Mouse (Mus musculus): ENCODE measurements around the gene Coa6. TPM values are rescaled to one million over a fixed set of nuclear protein-coding genes. Genes with fewer than 3 reads are reported as not detected.

Gene Coa6
- 11.4 and 26.7 TPM in 2 replicates for polyA plus RNA-seq (2012; rRNA removed)
- polyA plus RNA-seq (2014; fragmentation: Nextera tagmentation; extraction: Ambion mirVana) = 39.5 and 39.6 TPM in 2 replicates

DNA sequence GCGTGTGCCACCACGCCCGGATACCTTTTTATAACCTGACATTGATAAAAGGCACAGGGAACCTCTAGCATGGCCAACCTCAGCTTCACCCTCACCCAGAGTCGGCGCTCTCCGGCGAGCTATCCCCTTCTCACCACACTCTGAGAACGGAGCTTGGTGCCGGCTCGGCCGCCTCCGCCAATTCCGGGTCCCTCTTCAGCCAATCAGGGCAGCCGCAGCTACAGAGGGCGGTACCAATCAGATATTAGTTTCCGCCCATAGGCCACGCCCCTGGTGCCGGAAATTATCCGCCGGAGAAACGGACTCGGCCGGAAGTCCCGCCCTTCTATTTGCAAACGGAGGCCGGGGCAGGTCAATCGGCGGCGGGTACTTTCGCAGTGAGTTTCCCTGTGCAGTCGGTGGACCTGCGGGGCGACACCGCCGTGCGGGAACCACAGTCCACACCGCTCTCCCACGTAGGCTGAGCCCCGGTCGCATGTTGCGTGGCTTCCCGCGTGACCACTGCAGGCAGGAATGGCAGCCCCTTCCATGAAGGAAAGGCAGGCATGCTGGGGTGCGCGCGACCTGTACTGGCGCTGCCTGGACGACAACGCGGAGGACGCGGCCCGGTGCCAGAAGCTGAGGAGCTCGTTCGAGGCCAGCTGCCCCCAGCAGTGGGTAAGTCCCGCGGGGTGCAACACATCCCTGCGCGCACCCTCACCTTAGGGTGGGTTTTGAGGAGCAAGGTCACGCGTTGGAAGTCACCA, at the start of gene Coa6:
Gene Coa6 (plus strand): TSS at position 342 of the 746 bp plus-strand sequence.
- WGBS (ENCODE audit: insufficient replicate concordance) = under 1% methylated on average over 61 of the region's 61 CpGs
- Histone ChIP-seq H3K9me3 (ENCODE audit: control insufficient read depth, low read length) (no peaks in the 10 kb centered on the region), H3K4me2 (ENCODE audit: low read depth) (peak within 1 kb of the TSS; percentile 79), H3K27ac (peak within 1 kb of the TSS; percentile 66), H3K27me3 (ENCODE audit: control insufficient read depth, insufficient read depth, low read length) (no peaks in the 10 kb centered on the region), H3K4me1 (replicated peaks; ENCODE audit: control insufficient read depth in 2 of 2, insufficient read depth in 2 of 2, low read length in 1 of 2) (peaks cover 0 to 8% of the 10 kb centered on the region in 2 experiments; a peak in 3 of 4 replicates), H3K9ac (replicated peaks) (peak within 1 kb of the TSS; percentile 64), H3K36me3 (replicated peaks; ENCODE audit: control insufficient read depth, insufficient read depth, low read depth) (peaks cover 11% of the 10 kb centered on the region), H3K4me3 (ENCODE audit: insufficient read depth in 1 of 2, low read depth in 2 of 2, low read length in 2 of 2) (peak within 1 kb of the TSS; percentile 69 to 85)
- ATAC-seq (ENCODE audit: insufficient read depth) = peak; percentile 95
- DNase-seq (ENCODE audit: low read depth in 3 of 3, low spot score in 3 of 3) = peak; percentile 93 to 95 (median 94)
- TF ChIP-seq EP300 (IDR thresholded peaks at IDR 0.05; ENCODE audit: low read depth) (no peak), CTCF (IDR thresholded peaks at IDR 0.05; ENCODE audit: low read depth) (no peak)

DNA sequence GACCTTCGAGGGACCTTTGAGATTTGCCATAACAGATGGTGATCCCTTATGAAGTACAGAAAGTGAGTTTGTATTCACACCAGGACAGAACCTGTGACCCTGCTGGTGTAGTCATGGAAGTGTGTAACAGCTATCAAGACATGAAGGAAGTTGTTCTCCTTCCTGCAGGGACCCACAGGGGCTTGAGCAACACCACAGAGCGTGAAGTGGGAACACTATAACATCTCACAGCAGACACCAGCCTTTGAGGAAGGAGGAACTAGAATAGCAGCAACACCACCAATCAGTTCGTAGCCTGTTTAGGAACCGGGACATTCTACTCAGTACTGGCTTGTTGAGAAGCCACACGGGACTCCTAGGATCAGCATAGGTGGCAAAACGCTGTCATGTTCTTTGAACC, 42.7 kb upstream of the Coa6 start:
- no peak overlapping the region for H3K4me3 ChIP-seq (ENCODE audit: insufficient read depth in 1 of 2, low read depth in 2 of 2, low read length in 2 of 2)
- TF ChIP-seq EP300 (IDR thresholded peaks at IDR 0.05; ENCODE audit: low read depth) (no peak), CTCF (IDR thresholded peaks at IDR 0.05; ENCODE audit: low read depth) (no peak)
- no peak overlapping the region for H3K9ac ChIP-seq (replicated peaks)
- no peaks in the 10 kb centered on the region for H3K4me1 ChIP-seq (replicated peaks; ENCODE audit: control insufficient read depth in 2 of 2, insufficient read depth in 2 of 2, low read length in 1 of 2)
- H3K27me3 ChIP-seq (ENCODE audit: control insufficient read depth, insufficient read depth, low read length) = no peaks in the 10 kb centered on the region
- H3K36me3 ChIP-seq (replicated peaks; ENCODE audit: control insufficient read depth, insufficient read depth, low read depth) = no peaks in the 10 kb centered on the region
- no peak overlapping the region for H3K4me2 ChIP-seq (ENCODE audit: low read depth)
- H3K27ac ChIP-seq = no peak overlapping the region
- no peak for DNase-seq (ENCODE audit: low read depth in 3 of 3, low spot score in 3 of 3)
- WGBS (ENCODE audit: insufficient replicate concordance) = 43% methylated on average over 6 of the region's 6 CpGs
- no peaks in the 10 kb centered on the region for H3K9me3 ChIP-seq (ENCODE audit: control insufficient read depth, low read length)
- ATAC-seq (ENCODE audit: insufficient read depth) = no peak

DNA sequence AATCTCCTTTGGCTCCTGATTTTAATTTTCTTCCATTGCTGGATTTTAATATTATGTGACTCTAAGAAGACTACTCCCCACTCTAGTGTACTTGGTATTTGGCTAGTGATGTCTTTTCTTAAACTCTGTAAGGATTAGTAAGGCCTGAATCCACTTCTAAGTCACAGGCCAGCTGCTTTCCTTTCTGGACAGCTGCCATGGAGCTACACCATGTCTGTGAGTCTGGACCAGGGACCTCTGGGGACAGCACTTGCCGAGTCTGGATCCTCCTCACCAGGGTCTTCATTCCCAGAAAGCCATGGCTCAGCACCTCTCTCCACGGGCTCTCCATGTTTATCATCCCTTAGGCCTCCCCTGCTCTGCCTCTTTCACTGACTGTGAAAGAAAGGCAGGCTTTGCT, 42.2 kb upstream of the Coa6 start:
- H3K4me1 ChIP-seq (replicated peaks; ENCODE audit: control insufficient read depth in 2 of 2, insufficient read depth in 2 of 2, low read length in 1 of 2) = no peaks in the 10 kb centered on the region
- H3K27me3 ChIP-seq (ENCODE audit: control insufficient read depth, insufficient read depth, low read length) = no peaks in the 10 kb centered on the region
- no peak overlapping the region for H3K27ac ChIP-seq
- no peaks in the 10 kb centered on the region for H3K9me3 ChIP-seq (ENCODE audit: control insufficient read depth, low read length)
- H3K4me2 ChIP-seq (ENCODE audit: low read depth) = no peak overlapping the region
- TF ChIP-seq EP300 (IDR thresholded peaks at IDR 0.05; ENCODE audit: low read depth) = no peak
- WGBS (ENCODE audit: insufficient replicate concordance) = 23% methylated on average over 2 of the region's 2 CpGs
- H3K4me3 ChIP-seq (ENCODE audit: insufficient read depth in 1 of 2, low read depth in 2 of 2, low read length in 2 of 2) = no peak overlapping the region
- ATAC-seq (ENCODE audit: insufficient read depth) (no peak), DNase-seq (ENCODE audit: low read depth in 3 of 3, low spot score in 3 of 3) (no peak)
- H3K36me3 ChIP-seq (replicated peaks; ENCODE audit: control insufficient read depth, insufficient read depth, low read depth) = no peaks in the 10 kb centered on the region
- no peak overlapping the region for H3K9ac ChIP-seq (replicated peaks)

DNA sequence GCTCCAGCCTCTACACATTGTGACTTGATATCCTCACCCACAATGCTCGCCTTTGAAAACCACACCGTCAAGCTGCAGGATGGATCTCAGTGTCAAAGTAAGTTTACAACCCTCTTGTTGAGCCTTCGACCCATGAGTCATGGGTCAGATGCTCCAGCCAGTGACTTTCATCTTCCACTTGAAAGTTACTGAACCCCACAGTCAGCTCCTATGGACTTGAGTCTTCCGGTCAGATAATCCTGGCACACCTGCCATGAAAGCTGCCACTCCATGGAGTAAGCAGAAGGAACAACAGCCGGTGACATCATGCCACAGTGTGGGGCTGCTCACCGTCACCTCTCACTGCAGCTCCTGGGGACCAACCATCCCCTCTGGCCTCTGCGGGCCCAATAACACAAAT, 41.0 kb upstream of the Coa6 start:
- no peak overlapping the region for H3K9ac ChIP-seq (replicated peaks)
- no peak overlapping the region for H3K27ac ChIP-seq
- TF ChIP-seq EP300 (IDR thresholded peaks at IDR 0.05; ENCODE audit: low read depth) (no peak), CTCF (IDR thresholded peaks at IDR 0.05; ENCODE audit: low read depth) (no peak)
- H3K4me3 ChIP-seq (ENCODE audit: insufficient read depth in 1 of 2, low read depth in 2 of 2, low read length in 2 of 2) = no peak overlapping the region
- DNase-seq (ENCODE audit: low read depth in 3 of 3, low spot score in 3 of 3) (no peak), ATAC-seq (ENCODE audit: insufficient read depth) (no peak)
- no peaks in the 10 kb centered on the region for H3K9me3 ChIP-seq (ENCODE audit: control insufficient read depth, low read length)
- no peaks in the 10 kb centered on the region for H3K27me3 ChIP-seq (ENCODE audit: control insufficient read depth, insufficient read depth, low read length)
- H3K36me3 ChIP-seq (replicated peaks; ENCODE audit: control insufficient read depth, insufficient read depth, low read depth) = no peaks in the 10 kb centered on the region
- 63% methylated on average over 7 of the region's 7 CpGs for WGBS (ENCODE audit: insufficient replicate concordance)
- no peaks in the 10 kb centered on the region for H3K4me1 ChIP-seq (replicated peaks; ENCODE audit: control insufficient read depth in 2 of 2, insufficient read depth in 2 of 2, low read length in 1 of 2)
- H3K4me2 ChIP-seq (ENCODE audit: low read depth) = no peak overlapping the region

DNA sequence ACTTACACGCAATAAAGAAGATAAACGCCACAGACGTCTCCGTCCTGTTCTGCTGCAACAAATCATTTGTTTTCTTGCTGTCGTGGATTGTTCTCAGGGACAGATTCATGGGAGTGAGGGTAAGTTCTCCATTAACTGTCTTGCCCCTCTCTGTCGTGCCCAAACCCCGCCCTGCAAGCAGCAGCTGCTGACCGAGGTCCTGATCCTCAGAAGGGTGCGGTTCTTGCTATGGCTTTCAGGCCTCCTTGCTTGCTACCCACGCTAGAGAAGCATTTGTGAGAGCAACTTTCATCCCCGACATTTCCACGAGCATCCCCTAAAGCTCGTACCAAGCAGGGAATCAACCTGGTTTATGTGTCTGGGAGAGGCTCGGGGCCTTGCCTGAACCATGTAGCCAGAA, 40.1 kb upstream of the Coa6 start:
- Histone ChIP-seq H3K36me3 (replicated peaks; ENCODE audit: control insufficient read depth, insufficient read depth, low read depth) (no peaks in the 10 kb centered on the region), H3K4me3 (ENCODE audit: insufficient read depth in 1 of 2, low read depth in 2 of 2, low read length in 2 of 2) (no peak overlapping the region), H3K9me3 (ENCODE audit: control insufficient read depth, low read length) (no peaks in the 10 kb centered on the region), H3K4me2 (ENCODE audit: low read depth) (no peak overlapping the region), H3K27ac (no peak overlapping the region), H3K4me1 (replicated peaks; ENCODE audit: control insufficient read depth in 2 of 2, insufficient read depth in 2 of 2, low read length in 1 of 2) (no peaks in the 10 kb centered on the region), H3K9ac (replicated peaks) (no peak overlapping the region), H3K27me3 (ENCODE audit: control insufficient read depth, insufficient read depth, low read length) (no peaks in the 10 kb centered on the region)
- DNase-seq (ENCODE audit: low read depth in 3 of 3, low spot score in 3 of 3) (no peak), ATAC-seq (ENCODE audit: insufficient read depth) (no peak)
- WGBS (ENCODE audit: insufficient replicate concordance) = 33% methylated on average over 14 of the region's 14 CpGs
- TF ChIP-seq CTCF (IDR thresholded peaks at IDR 0.05; ENCODE audit: low read depth) (no peak), EP300 (IDR thresholded peaks at IDR 0.05; ENCODE audit: low read depth) (no peak)
